Mouse (Mus musculus) MEL (cell line): ENCODE data around the gene Ttc34. TPM values are rescaled to one million over a fixed set of nuclear protein-coding genes. Genes with fewer than 3 reads are reported as not detected.

Source experiments
- DNase-seq: peaks from one replicate; pipeline ENCODE4 v3.0.0; 2011; ENCODE audit warnings: low read depth, low spot score
- H3K27ac ChIP-seq: 2 replicates; pipeline ENCODE4 v1.5.1; 2012; ENCODE audit warnings: low read depth, mild to moderate bottlenecking, control low read depth, low read length, moderate library complexity; ENCODE audit not compliant: control insufficient read depth
- H3K27me3 ChIP-seq, 2 experiments: fragments of 150-350 bp in 1 of 2; sonication (generic) in 1 of 2; 2 replicates each; pipeline ENCODE4 v1.6.1; 2012; ENCODE audit warnings: low read length in 2 of 2, mild to moderate bottlenecking in 2 of 2, improper control_type of control experiment in 1 of 2, moderate library complexity in 1 of 2; ENCODE audit not compliant: insufficient read depth in 2 of 2, control insufficient read depth in 1 of 2
- H3K36me3 ChIP-seq, 2 experiments: 2 replicates each; pipeline ENCODE4 v1.6.1; 2012 to 2014; ENCODE audit warnings: low read length in 2 of 2, improper control_type of control experiment in 1 of 2, inconsistent platforms in 1 of 2, mild to moderate bottlenecking in 1 of 2; ENCODE audit not compliant: insufficient read depth in 2 of 2, control insufficient read depth in 1 of 2
- H3K4me1 ChIP-seq, 2 experiments: fragments of 150-350 bp in 1 of 2; sonication (generic) in 1 of 2; 2 replicates each; pipeline ENCODE4 v1.6.1; 2012; ENCODE audit warnings: low read length in 2 of 2, improper control_type of control experiment in 1 of 2, mild to moderate bottlenecking in 1 of 2; ENCODE audit not compliant: insufficient read depth in 2 of 2, control insufficient read depth in 1 of 2
- H3K4me3 ChIP-seq, 2 experiments: fragments of 150-350 bp in 1 of 2; sonication (generic) in 1 of 2; 2 replicates each; pipeline ENCODE4 v1.5.1; 2012; ENCODE audit warnings: low read depth in 2 of 2, low read length in 2 of 2, mild to moderate bottlenecking in 2 of 2, moderate library complexity in 2 of 2, control low read depth in 1 of 2, improper control_type of control experiment in 1 of 2; ENCODE audit not compliant: control insufficient read depth in 1 of 2, insufficient read depth in 1 of 2
- H3K79me2 ChIP-seq: 2 replicates; pipeline ENCODE4 v1.6.1; 2012; ENCODE audit warnings: mild to moderate bottlenecking, low read length, moderate library complexity; ENCODE audit not compliant: control insufficient read depth, poor library complexity, insufficient read depth
- H3K9ac ChIP-seq: 2 replicates; pipeline ENCODE4 v1.6.1; 2012; ENCODE audit warnings: low read depth, mild to moderate bottlenecking, control low read depth, low read length, moderate library complexity; ENCODE audit not compliant: control insufficient read depth, poor library complexity, severe bottlenecking
- H3K9me3 ChIP-seq: fragments of 150-350 bp; sonication (generic); replicated peaks from 2 replicates; pipeline ENCODE4 v1.6.1; 2012; ENCODE audit warnings: mild to moderate bottlenecking, low read length, improper control_type of control experiment, moderate library complexity; ENCODE audit not compliant: insufficient read depth
- CHD2 ChIP-seq: IDR thresholded peaks from 2 replicates; pipeline ENCODE4 v1.6.1; 2011; ENCODE audit warnings: low read length, improper control_type of control experiment
- CTCF ChIP-seq, 3 experiments: IDR thresholded peaks in 2 of 3; conservative IDR thresholded peaks in 1 of 3; 2 replicates each; pipeline ENCODE4 v1.5.1; 2011 to 2012; ENCODE audit warnings: low read length in 3 of 3, low read depth in 2 of 3, mild to moderate bottlenecking in 2 of 3, improper control_type of control experiment in 1 of 3, inconsistent platforms in 1 of 3, mixed read lengths in 1 of 3, moderate library complexity in 1 of 3; ENCODE audit not compliant: control insufficient read depth in 1 of 3, insufficient read depth in 1 of 3, poor library complexity in 1 of 3, severe bottlenecking in 1 of 3
- GABPA ChIP-seq: IDR thresholded peaks from 2 replicates; pipeline ENCODE4 v1.6.1; 2012; ENCODE audit warnings: low read depth, mild to moderate bottlenecking, inconsistent platforms, low read length, improper control_type of control experiment, moderate library complexity
- GATA1 ChIP-seq: IDR thresholded peaks from 2 replicates; pipeline ENCODE4 v1.6.1; 2011; ENCODE audit warnings: low read depth, low read length, improper control_type of control experiment
- HCFC1 ChIP-seq: IDR thresholded peaks from 2 replicates; pipeline ENCODE4 v1.6.1; 2012; ENCODE audit warnings: low read depth, mild to moderate bottlenecking, inconsistent platforms, low read length, improper control_type of control experiment, moderate library complexity
- JUND ChIP-seq: IDR thresholded peaks from 2 replicates; pipeline ENCODE4 v1.6.1; 2011; ENCODE audit warnings: low read depth, mild to moderate bottlenecking, improper control_type of control experiment, low read length
- MAX ChIP-seq: IDR thresholded peaks from 2 replicates; pipeline ENCODE4 v1.6.1; 2011; ENCODE audit warnings: low read length, improper control_type of control experiment
- MAZ ChIP-seq: IDR thresholded peaks from 2 replicates; pipeline ENCODE4 v1.6.1; 2012; ENCODE audit warnings: low read depth, mild to moderate bottlenecking, inconsistent platforms, low read length, improper control_type of control experiment
- MYC ChIP-seq: IDR thresholded peaks from 2 replicates; pipeline ENCODE4 v1.6.1; 2011; ENCODE audit warnings: low read depth, mild to moderate bottlenecking, low read length, improper control_type of control experiment, moderate library complexity
- NELFE ChIP-seq: IDR thresholded peaks from 2 replicates; pipeline ENCODE4 v1.6.1; 2011; ENCODE audit warnings: low read depth, low read length, improper control_type of control experiment
- NRF1 ChIP-seq: IDR thresholded peaks from 2 replicates; pipeline ENCODE4 v1.6.1; 2014; ENCODE audit warnings: low read depth, mild to moderate bottlenecking, inconsistent platforms, low read length, improper control_type of control experiment, moderate library complexity; ENCODE audit not compliant: poor library complexity, insufficient read depth, severe bottlenecking
- POLR2A ChIP-seq, 2 experiments: IDR thresholded peaks; 2 replicates each; pipeline ENCODE4 v1.6.1; 2011 to 2012; ENCODE audit warnings: low read length in 2 of 2, mild to moderate bottlenecking in 2 of 2, control low read depth in 1 of 2, improper control_type of control experiment in 1 of 2, low read depth in 1 of 2, moderate library complexity in 1 of 2; ENCODE audit not compliant: control insufficient read depth in 1 of 2, insufficient read depth in 1 of 2, poor library complexity in 1 of 2
- POLR2AphosphoS2 ChIP-seq: IDR thresholded peaks from 2 replicates; pipeline ENCODE4 v1.6.1; 2011; ENCODE audit warnings: low read length, improper control_type of control experiment
- RAD21 ChIP-seq: IDR thresholded peaks from 2 replicates; pipeline ENCODE4 v1.6.1; 2011; ENCODE audit warnings: mild to moderate bottlenecking, low read depth, low read length, improper control_type of control experiment
- RCOR1 ChIP-seq: IDR thresholded peaks from 2 replicates; pipeline ENCODE4 v1.6.1; 2012; ENCODE audit warnings: low read depth, mild to moderate bottlenecking, inconsistent platforms, low read length, improper control_type of control experiment
- SIN3A ChIP-seq: IDR thresholded peaks from 2 replicates; pipeline ENCODE4 v1.6.1; 2012; ENCODE audit warnings: low read length, improper control_type of control experiment, inconsistent platforms
- SMC3 ChIP-seq: IDR thresholded peaks from 2 replicates; pipeline ENCODE4 v1.6.1; 2011; ENCODE audit warnings: low read depth, low read length, improper control_type of control experiment
- TAL1 ChIP-seq: IDR thresholded peaks from 2 replicates; pipeline ENCODE4 v1.6.1; 2012; ENCODE audit warnings: mild to moderate bottlenecking, inconsistent platforms, low read length, moderate library complexity, mixed read lengths
- TCF12 ChIP-seq: IDR thresholded peaks from 2 replicates; pipeline ENCODE4 v1.6.1; 2014; ENCODE audit warnings: low read depth, mild to moderate bottlenecking, inconsistent platforms, low read length, improper control_type of control experiment, moderate library complexity
- UBTF ChIP-seq: IDR thresholded peaks from 2 replicates; pipeline ENCODE4 v1.6.1; 2012; ENCODE audit warnings: low read depth, mild to moderate bottlenecking, inconsistent platforms, low read length, improper control_type of control experiment, moderate library complexity, borderline replicate concordance; ENCODE audit not compliant: insufficient read depth
- USF2 ChIP-seq, 2 experiments: IDR thresholded peaks; 2 replicates each; pipeline ENCODE4 v1.6.1; 2011 to 2012; ENCODE audit warnings: improper control_type of control experiment in 2 of 2, low read length in 2 of 2, borderline replicate concordance in 1 of 2, inconsistent platforms in 1 of 2, low read depth in 1 of 2, mild to moderate bottlenecking in 1 of 2; ENCODE audit not compliant: insufficient read depth in 1 of 2
- ZC3H11A ChIP-seq: IDR thresholded peaks from 2 replicates; pipeline ENCODE4 v1.6.1; 2012; ENCODE audit warnings: low read depth, mild to moderate bottlenecking, inconsistent platforms, low read length, improper control_type of control experiment
- ZNF384 ChIP-seq: IDR thresholded peaks from 2 replicates; pipeline ENCODE4 v1.6.1; 2012; ENCODE audit warnings: low read depth, mild to moderate bottlenecking, inconsistent platforms, low read length, improper control_type of control experiment
- polyA plus RNA-seq, 2 experiments: library from polyadenylated mRNA; stranded (reverse) in 1 of 2; unstranded in 1 of 2; fragments of >175 nt in 1 of 2; fragments of >200 nt in 1 of 2; gene quantifications; 2 replicates each; pipeline versions ENCODE4 v1.2.1 to v1.2.4; 2012; ENCODE audit warnings: low replicate concordance in 2 of 2, low read depth in 1 of 2; ENCODE audit not compliant: insufficient read length in 2 of 2, insufficient read depth in 1 of 2, missing spikeins in 1 of 2
- total RNA-seq: library from RNA; depleted of rRNA; stranded (reverse); fragments of 300-350 nt; gene quantifications from 2 replicates; pipeline ENCODE4 v1.2.3, GENCODE M21; 2012

The Ttc34 gene
- total and polyA plus RNA-seq, 3 experiments = not detected

DNA sequence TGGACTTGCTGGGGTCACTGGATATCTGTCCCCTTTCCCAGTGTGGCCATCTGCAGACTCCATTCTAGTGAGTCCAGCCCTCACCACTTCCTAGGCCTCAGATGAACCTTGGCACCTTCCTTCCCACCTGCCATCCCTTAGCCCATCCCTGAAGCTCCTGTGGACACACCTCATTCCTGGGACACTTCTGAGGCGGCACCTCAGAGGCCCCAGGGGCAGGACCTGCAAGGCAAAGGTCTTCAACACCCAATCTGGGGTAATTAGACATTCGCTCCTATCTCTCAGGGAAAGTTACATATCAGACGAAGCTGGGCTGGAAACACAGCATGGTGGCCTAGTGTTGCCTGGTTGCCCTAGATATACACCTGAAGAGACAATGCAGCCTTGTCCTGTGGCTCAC lies 77.4 kb downstream of the Ttc34 start:
- Histone ChIP-seq H3K9me3 (no peaks in the 10 kb centered on the region), H3K27ac (no peak overlapping the region), H3K27me3 (no peaks in the 10 kb centered on the region), H3K4me1 (peaks cover 11 to 18% of the 10 kb centered on the region in 2 experiments), H3K79me2 (no peaks in the 10 kb centered on the region), H3K4me3 (no peak overlapping the region), H3K9ac (no peak overlapping the region), H3K36me3 (peaks cover 0 to 13% of the 10 kb centered on the region in 2 experiments; a peak in 2 of 4 replicates)
- TF ChIP-seq UBTF (no peak), USF2 (IDR thresholded peaks at IDR 0.05; ENCODE audit: borderline replicate concordance in 1 of 2, insufficient read depth in 1 of 2, low read depth in 1 of 2, low read length in 2 of 2) (no peak), NRF1 (no peak), CTCF (IDR thresholded peaks at IDR 0.05 in 2 of 3, conservative IDR thresholded peaks at IDR 0.05 in 1 of 3; ENCODE audit: control insufficient read depth in 1 of 3, insufficient read depth in 1 of 3, low read depth in 2 of 3, low read length in 3 of 3, poor library complexity in 1 of 3, severe bottlenecking in 1 of 3) (no peak), GATA1 (no peak), SIN3A (no peak), ZNF384 (no peak), HCFC1 (no peak), CHD2 (no peak), RCOR1 (no peak), RAD21 (no peak), ZC3H11A (no peak), POLR2A (IDR thresholded peaks at IDR 0.05; ENCODE audit: control insufficient read depth in 1 of 2, insufficient read depth in 1 of 2, low read depth in 1 of 2, low read length in 2 of 2, poor library complexity in 1 of 2) (no peak)
- DNase-seq = no peak

DNA sequence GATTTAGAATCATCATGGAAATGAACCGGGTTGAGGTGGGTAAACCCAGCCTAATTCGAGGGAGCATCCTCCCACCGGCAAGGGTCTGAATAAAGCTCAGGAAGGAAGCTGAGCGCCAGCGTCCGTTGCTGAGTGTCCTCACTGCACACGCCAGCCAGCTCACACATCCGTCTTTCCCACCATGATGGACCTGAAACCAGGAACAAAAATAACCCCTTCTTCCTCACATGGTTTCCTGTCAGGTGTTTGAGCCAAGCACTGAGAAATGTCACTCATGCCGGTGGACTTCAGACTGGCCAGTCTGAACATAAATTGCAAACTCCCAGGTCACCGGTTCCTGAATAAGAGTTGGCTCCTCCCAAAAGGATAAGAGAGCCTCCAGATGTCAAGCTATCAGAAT lies 78.0 kb downstream of the Ttc34 start:
- H3K4me3 ChIP-seq = no peak overlapping the region
- no peak for DNase-seq
- peaks cover 0 to 13% of the 10 kb centered on the region in 2 experiments; a peak in 2 of 4 replicates for H3K36me3 ChIP-seq
- TF ChIP-seq POLR2AphosphoS2 = no peak
- no peak for TF ChIP-seq TCF12
- TF ChIP-seq NELFE = no peak
- no peak for TF ChIP-seq MAX
- TF ChIP-seq MYC = no peak
- no peak for TF ChIP-seq MAZ
- TF ChIP-seq JUND = no peak
- no peak for TF ChIP-seq SMC3
- no peak for TF ChIP-seq CHD2
- no peak for TF ChIP-seq GABPA
- no peak for TF ChIP-seq RCOR1
- no peak for TF ChIP-seq NRF1
- no peak for TF ChIP-seq TAL1
- H3K79me2 ChIP-seq = no peaks in the 10 kb centered on the region
- no peaks in the 10 kb centered on the region for H3K9me3 ChIP-seq
- no peak overlapping the region for H3K27ac ChIP-seq
- no peak overlapping the region for H3K9ac ChIP-seq
- no peaks in the 10 kb centered on the region for H3K27me3 ChIP-seq
- H3K4me1 ChIP-seq = peaks cover 11 to 18% of the 10 kb centered on the region in 2 experiments
